Mouse (Mus musculus): ENCODE measurements around the gene Inpp1.
A peak's percentile ranks its signal among the peaks of the same experiment; 100 is the strongest.

Inpp1 gene

GRCm38 (mm10) chr1:52793692-52794091, 23.8 kb downstream of the Inpp1 start:
- DNase-seq (ENCODE audit: extremely low read depth, insufficient read length, low spot score): no peak

- DNase-seq (ENCODE audit: extremely low read depth, insufficient read length, low spot score): no peak
Observed at GRCm38 (mm10) chr1:52792701-52793100, 24.8 kb downstream of the Inpp1 start.

- DNase-seq (ENCODE audit: extremely low read depth, insufficient read length, low spot score): no peak
Observed at GRCm38 (mm10) chr1:52787254-52787653, 30.2 kb downstream of the Inpp1 start.

- DNase-seq (ENCODE audit: extremely low read depth, insufficient read length, low spot score): peak; percentile 24
Observed at GRCm38 (mm10) chr1:52765176-52766111, 52.0 kb downstream of the Inpp1 start.

- peak; percentile 56 for DNase-seq (ENCODE audit: extremely low read depth, insufficient read length, low spot score)
Observed at GRCm38 (mm10) chr1:52763894-52764809, 53.3 kb downstream of the Inpp1 start.

GRCm38 (mm10) chr1:52758174-52758573, 59.3 kb downstream of the Inpp1 start:
- no peak for DNase-seq (ENCODE audit: extremely low read depth, insufficient read length, low spot score)

GRCm38 (mm10) chr1:52754331-52754730, 63.2 kb downstream of the Inpp1 start:
- DNase-seq (ENCODE audit: extremely low read depth, insufficient read length, low spot score): no peak

- DNase-seq (ENCODE audit: extremely low read depth, insufficient read length, low spot score): no peak
Observed at GRCm38 (mm10) chr1:52753828-52754227, 63.7 kb downstream of the Inpp1 start.

GRCm38 (mm10) chr1:52752706-52753105, 64.8 kb downstream of the Inpp1 start:
- no peak for DNase-seq (ENCODE audit: extremely low read depth, insufficient read length, low spot score)

GRCm38 (mm10) chr1:52751634-52752033, 65.9 kb downstream of the Inpp1 start:
- DNase-seq (ENCODE audit: extremely low read depth, insufficient read length, low spot score): no peak

- DNase-seq (ENCODE audit: extremely low read depth, insufficient read length, low spot score): no peak
Observed at GRCm38 (mm10) chr1:52749978-52750377, 67.5 kb downstream of the Inpp1 start.

GRCm38 (mm10) chr1:52748260-52748659, 69.2 kb downstream of the Inpp1 start:
- DNase-seq (ENCODE audit: extremely low read depth, insufficient read length, low spot score): no peak

- no peak for DNase-seq (ENCODE audit: extremely low read depth, insufficient read length, low spot score)
Observed at GRCm38 (mm10) chr1:52742567-52742966, 74.9 kb downstream of the Inpp1 start.
